ENCODE assay signal across 8 mouse cellular contexts in genomic region chr11:77493512-77494343, GRCm38 (mm10). TPM values are rescaled to one million over a fixed set of nuclear protein-coding genes. Genes with fewer than 3 reads are reported as not detected.
DNase-seq lines count a peak whose midpoint lies in the region; ATAC-seq lines count a peak whose summit lies in the region.

Gene Git1, plus strand, starts transcription at chr11:77493562.

- H3K4me3 ChIP-seq in liver, embryonic 12.5 days = peak within 1 kb of the TSS; percentile 88
- H3K4me3 ChIP-seq in neural tube, embryonic 11.5 days (ENCODE audit: low read depth, low read length) = peak within 1 kb of the TSS; percentile 94

- ATAC-seq in granulocyte monocyte progenitor cell, adult 5-6 weeks (replicated peaks; ENCODE audit: poor library complexity, severe bottlenecking) = peak; percentile 4; the same call in 1 of the 2 replicates
- no peak for ATAC-seq in liver, embryonic 12.5 days
- ATAC-seq in neural tube, embryonic 11.5 days (ENCODE audit: insufficient read depth, low FRiP score, low TSS enrichment) = no peak

- H3K4me2 ChIP-seq in liver, embryonic 12.5 days = peak within 1 kb of the TSS; percentile 97
- peak within 1 kb of the TSS; percentile 88 for H3K4me2 ChIP-seq in neural tube, embryonic 11.5 days (ENCODE audit: low read depth)

- peak; percentile 70 for DNase-seq in 3T3-L1 (ENCODE audit: low read depth, low spot score)
- DNase-seq in NIH3T3 (ENCODE audit: low read depth) = peak; percentile 59
- peak; percentile 40 for DNase-seq in embryo, embryonic 10 days (ENCODE audit: low spot score)
- peak; percentile 57 for DNase-seq in kidney, adult 18-20 months
- DNase-seq in neural tube, embryonic 11.5 days (ENCODE audit: low spot score) = peak; percentile 55
- DNase-seq in thymus, postnatal 25 days = peak; percentile 65

- peaks cover 88% of the 10 kb centered on the region for H3K4me1 ChIP-seq in liver, embryonic 12.5 days
- H3K4me1 ChIP-seq in neural tube, embryonic 11.5 days (ENCODE audit: control insufficient read depth, insufficient read depth, low read length) = peaks cover 47% of the 10 kb centered on the region

- H3K27ac ChIP-seq in liver, embryonic 12.5 days = peak within 1 kb of the TSS; percentile 82
- H3K27ac ChIP-seq in neural tube, embryonic 11.5 days (ENCODE audit: low read depth, low read length) = peak within 1 kb of the TSS; percentile 89

- peak within 1 kb of the TSS; percentile 88 for H3K9ac ChIP-seq in liver, embryonic 12.5 days
- peak within 1 kb of the TSS; percentile 93 for H3K9ac ChIP-seq in neural tube, embryonic 11.5 days (ENCODE audit: low read length)

- no peaks in the 10 kb centered on the region for H3K9me3 ChIP-seq in liver, embryonic 12.5 days (replicated peaks)
- no peaks in the 10 kb centered on the region for H3K9me3 ChIP-seq in neural tube, embryonic 11.5 days (ENCODE audit: control insufficient read depth, low read length)

- under 1% methylated on average over 67 of the region's 74 CpGs for WGBS in liver, embryonic 12.5 days (ENCODE audit: insufficient replicate concordance)
- 2% methylated on average over 45 of the region's 74 CpGs for WGBS in neural tube, embryonic 11.5 days

- peaks cover 2% of the 10 kb centered on the region; the same call in 1 of the 2 replicates for H3K36me3 ChIP-seq in liver, embryonic 12.5 days
- no peaks in the 10 kb centered on the region for H3K36me3 ChIP-seq in neural tube, embryonic 11.5 days (ENCODE audit: control insufficient read depth, insufficient read depth, low read length)

- peaks cover 22% of the 10 kb centered on the region for H3K27me3 ChIP-seq in liver, embryonic 12.5 days (replicated peaks)
- H3K27me3 ChIP-seq in neural tube, embryonic 11.5 days (ENCODE audit: control insufficient read depth, insufficient read depth, low read length) = no peaks in the 10 kb centered on the region

RNA-seq across cellular contexts. Expression of gene Git1, which starts in this region (rescaled TPM):
- total RNA-seq in granulocyte monocyte progenitor cell, adult 5-6 weeks (2014; fragmentation: Nextera tagmentation) = 33.6 and 47.7 TPM in 2 replicates
- 10.3 and 16.4 TPM in 2 replicates for total RNA-seq in granulocyte monocyte progenitor cell, adult 5-6 weeks (2017)
- 3.1 and 3.2 TPM in 2 replicates for polyA plus RNA-seq in liver, embryonic 12.5 days (2016; fragmentation: Nextera tagmentation; extraction: Ambion mirVana)
- polyA plus RNA-seq in neural tube, embryonic 11.5 days (2014; fragmentation: Nextera tagmentation; extraction: Ambion mirVana) = 18.7 and 21.2 TPM in 2 replicates
